Mouse (Mus musculus): ENCODE data around the gene Mrpl48.
"Not testable (repeated sequence)": the region's sequence is repeated elsewhere in the genome, so short reads cannot be mapped to it uniquely, and the experiment has no call there.

Mrpl48 gene

DNA sequence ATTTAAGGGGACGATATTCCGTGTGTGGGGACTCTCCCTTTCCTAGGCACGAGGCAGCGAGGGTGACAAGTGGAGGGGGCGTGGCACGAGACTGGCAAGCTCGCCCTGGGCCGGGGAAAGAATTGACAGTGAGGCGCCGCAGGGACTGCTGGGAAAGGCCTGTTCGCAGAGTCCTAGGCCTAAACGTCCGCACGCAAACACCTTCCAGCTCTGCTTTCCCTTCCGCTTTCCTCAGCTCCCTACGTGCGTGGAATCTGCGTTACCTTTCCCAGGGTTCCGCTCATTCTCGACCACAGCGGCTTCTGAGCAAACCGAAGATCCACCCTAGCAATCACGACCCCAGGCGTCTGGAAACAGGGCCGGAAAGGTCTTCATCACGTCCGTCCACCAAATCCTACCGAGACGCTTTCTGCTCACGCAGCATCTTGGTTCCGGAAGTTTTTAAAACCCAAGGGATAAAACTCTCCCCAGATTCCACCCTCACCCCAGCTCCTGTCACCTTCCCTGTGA, 25.3 kb downstream of the Mrpl48 start:
- DNase-seq = peak; percentile 95

- DNase-seq = no peak
Observed at GRCm38 (mm10) chr7:100582235-100582634, 25.9 kb downstream of the Mrpl48 start.

DNA sequence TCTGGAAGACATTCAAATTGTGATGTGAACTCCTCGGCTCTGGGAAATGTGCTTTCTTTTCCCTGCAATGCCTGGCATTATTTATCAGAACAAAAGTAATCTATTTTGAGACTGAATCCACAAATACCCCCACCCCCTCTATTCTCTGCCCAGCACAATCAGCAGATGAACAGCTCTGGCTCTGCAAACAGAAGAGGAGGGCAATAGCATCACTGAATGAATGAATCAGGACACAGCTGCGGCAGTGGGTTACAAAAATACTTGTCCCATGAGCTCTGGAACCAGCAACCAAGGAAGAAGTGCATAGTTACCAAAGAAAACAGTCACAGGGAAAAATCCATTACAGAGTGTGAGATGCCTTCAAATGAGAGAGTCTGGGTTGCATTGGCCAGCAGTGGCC, 29.3 kb downstream of the Mrpl48 start:
- no peak for DNase-seq

DNA sequence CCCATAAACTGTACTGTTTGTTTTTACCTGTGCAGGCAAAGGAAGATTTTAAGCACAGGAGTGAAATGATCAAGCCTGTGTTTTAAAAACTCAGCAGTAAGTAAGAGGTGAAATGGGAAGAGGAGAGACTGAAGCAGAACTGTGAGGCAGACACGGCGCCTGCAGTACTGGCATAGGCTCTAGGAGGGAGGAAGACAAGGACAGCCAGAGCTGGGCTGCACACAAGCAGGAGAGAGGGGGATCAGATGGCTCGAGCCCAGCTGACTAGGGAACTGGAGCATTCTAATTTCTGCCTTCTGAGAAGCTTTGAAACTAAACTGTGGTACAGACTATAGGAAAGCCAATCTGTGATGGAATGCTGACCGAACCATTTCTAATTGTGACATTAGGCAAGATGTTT, 35.4 kb downstream of the Mrpl48 start:
- DNase-seq = no peak

- DNase-seq = no peak
Observed at GRCm38 (mm10) chr7:100572061-100572460, 36.0 kb downstream of the Mrpl48 start.

- DNase-seq = no peak
Observed at GRCm38 (mm10) chr7:100570930-100571715, 37.0 kb downstream of the Mrpl48 start.

GRCm38 (mm10) chr7:100569907-100570306, 38.2 kb downstream of the Mrpl48 start:
- no peak for DNase-seq

DNA sequence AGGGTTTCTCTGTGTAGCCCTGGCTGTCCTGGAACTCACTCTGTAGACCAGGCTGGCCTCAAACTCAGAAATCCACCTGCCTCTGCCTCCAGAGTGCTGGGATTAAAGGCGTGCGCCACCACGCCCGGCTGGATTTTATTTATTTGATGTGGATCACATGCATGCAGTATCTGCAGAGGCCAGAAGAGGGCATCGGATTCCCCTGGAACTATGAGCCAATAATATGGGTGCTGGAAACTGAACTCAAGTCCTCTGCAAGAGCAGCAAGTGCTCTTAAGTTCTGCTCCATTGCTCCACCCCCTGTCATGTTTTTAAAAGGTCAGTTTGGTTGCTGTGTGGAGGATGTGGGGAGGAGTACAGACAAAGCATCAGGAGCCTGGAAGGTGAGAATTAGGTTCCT, 40.9 kb downstream of the Mrpl48 start:
- not testable (repeated sequence) for DNase-seq

GRCm38 (mm10) chr7:100561861-100562587, 46.1 kb downstream of the Mrpl48 start:
- DNase-seq = no peak

DNA sequence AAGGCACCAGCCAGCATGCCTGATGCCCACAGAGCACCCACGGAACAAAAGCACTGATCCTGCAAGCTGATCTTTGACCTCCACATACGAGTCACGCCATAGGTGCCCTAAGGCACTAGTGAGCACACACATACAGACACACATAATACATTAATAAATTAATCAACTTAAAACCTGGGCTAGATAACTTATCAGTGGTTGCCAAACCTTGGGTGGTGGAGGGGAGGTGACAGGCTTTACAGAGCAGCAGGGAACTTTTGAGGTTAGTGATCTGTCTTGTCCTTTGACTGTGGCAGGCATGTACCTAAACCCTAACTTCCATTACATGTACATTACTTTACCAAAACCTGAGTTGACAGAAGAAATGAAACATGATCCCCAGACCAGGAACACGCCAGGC, 48.8 kb downstream of the Mrpl48 start:
- no peak for DNase-seq

DNA sequence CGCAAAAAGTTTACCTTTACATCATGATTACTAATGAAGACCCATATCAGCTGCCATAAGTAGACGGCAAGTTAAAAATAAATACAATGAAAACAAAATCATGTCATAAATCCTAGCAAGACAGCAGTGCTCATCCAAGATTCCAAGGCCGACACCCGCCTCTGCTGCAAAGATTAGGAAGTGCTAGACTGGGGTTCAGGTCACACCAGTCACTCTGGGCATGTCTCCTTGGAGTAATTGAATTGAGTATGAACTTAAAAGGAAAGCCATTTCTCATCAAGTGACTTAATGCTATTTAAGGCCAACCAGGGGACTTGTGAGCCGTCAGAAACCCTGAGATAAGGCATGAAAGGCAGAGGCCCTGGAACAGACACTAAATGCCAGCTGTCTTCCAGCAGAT, 50.9 kb downstream of the Mrpl48 start:
- DNase-seq = no peak

GRCm38 (mm10) chr7:100555431-100555951, 52.6 kb downstream of the Mrpl48 start:
- peak; percentile 60 for DNase-seq

GRCm38 (mm10) chr7:100554939-100555338, 53.2 kb downstream of the Mrpl48 start:
- no peak for DNase-seq

DNA sequence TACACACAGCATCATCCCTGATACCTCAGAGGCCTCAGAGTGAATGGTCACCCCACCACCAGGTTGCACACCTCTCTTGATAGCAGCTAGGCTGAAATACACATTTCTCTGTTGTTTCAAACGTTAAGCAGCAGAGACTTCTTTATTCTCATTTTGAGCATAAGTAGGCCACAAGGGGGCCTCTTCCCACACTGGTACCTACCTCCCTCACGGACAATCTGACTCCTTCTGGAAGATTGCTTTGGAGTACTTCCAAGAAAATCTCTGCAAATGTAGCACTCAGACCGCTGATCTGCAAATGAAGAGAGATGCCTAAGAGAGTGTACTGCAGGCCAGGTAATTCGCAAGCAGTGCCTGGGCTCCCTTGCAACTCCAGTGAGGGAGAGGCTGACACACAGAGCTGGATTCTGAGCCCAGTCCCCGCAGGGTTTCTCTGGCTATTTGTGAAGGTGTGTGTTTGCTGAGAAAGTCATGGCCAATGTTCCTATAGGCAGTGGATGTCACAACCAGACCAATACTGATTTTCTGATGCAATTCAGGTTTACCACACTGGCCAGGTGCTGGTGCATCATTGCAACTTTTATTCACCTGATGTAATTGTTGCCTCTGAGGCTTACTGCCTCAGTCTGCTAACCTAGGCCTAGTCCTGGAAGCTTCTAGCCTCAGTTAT, 57.6 kb downstream of the Mrpl48 start:
- DNase-seq = peak; percentile 34

- DNase-seq = no peak
Observed at GRCm38 (mm10) chr7:100549796-100550195, 58.3 kb downstream of the Mrpl48 start.

DNA sequence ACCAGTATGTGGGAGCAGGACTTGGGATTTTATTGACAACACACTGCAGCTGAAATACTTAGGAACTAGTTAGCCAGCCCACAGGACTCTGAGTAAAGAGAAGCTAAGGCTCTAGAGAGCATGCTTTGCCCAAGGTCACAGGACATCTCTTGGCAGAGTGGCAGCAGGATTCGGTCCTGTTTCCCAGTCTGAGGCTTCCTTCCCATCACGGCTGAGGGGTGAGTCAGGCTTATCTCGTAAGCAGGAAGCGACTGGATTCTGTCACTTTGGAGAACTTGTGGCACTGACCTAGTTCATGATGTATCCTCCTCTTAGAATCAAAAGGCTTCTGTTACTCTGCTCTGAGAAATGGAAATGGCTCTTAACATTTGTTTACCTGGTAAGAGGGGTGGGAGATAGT, 60.5 kb downstream of the Mrpl48 start:
- no peak for DNase-seq

GRCm38 (mm10) chr7:100544437-100544836, 63.7 kb downstream of the Mrpl48 start:
- DNase-seq = no peak

- no peak for DNase-seq
Observed at GRCm38 (mm10) chr7:100539516-100539915, 68.6 kb downstream of the Mrpl48 start.

DNA sequence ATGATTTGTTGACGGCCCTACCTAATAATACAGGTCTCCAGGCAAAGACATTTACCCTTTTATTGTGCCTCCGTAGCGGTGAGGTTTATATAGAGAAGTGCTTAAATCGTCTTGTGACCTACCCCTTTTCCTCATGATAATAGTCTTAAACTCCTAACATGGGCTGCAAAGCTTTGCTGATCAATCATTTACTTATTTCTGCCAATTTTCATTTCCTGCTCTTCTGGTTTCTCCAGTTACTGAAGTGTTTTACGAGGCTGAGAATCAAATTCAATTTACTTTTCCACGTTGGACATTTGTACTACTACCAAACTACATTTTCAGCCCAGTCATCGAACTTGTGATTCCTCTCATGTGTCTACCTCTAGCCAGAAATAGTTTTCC, 70.6 kb downstream of the Mrpl48 start:
- DNase-seq = no peak

DNA sequence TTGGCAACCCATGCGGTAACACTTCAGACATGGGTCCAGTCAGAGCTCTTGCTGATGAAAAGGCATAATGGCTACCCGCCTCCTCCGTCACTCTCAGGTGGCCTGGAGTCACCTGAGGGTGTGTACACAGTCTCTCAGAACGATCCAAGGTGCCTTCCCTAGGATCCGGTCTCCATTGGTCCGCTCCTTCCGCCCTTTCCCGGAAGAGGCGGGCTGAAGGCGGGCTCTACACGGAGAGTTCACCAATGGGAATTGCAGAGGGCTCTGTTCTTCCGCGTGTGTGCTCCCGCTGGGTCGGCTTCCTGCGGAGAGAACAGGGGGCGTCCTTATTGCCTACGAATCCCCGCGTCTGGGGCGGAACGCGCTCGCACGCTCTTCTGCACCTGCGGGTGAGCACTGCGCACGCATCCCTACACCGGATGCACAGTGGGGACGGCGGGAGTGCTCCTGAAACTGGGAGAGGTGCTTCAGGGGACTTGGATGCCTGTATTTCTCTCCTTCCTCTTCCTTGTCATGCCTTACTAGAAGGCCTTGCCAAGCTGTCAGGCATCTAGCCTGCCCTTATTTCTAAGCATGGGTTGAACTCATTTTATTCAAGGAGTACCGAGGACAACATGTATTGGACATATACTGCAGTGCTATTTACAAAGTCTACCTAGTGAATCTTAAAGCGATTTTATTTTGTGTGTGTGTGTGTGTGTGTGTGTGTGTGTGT, 71.1 kb downstream of the Mrpl48 start, which contains the start of gene Coa4:
Gene Coa4 (plus strand): TSS at position 268 of the 715 bp plus-strand sequence.
- peak; percentile 96 for DNase-seq

DNA sequence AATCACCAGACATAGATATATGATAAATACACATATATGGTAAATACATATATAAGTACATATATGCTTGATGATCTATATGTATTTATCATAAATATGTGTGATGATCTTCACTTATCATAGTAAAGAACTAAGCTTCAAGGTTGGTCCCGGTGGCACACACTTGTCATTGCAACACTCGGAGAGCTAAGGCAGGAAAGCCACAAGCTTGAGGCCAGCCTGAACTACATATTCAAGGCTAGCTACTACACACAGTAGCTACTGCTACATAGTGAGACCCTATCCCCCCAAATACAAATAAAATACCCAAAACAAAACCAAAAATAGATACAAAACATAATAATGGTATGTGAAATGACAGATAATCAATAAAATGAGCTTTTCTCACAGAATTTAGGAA, 72.3 kb downstream of the Mrpl48 start:
- DNase-seq = no peak

DNA sequence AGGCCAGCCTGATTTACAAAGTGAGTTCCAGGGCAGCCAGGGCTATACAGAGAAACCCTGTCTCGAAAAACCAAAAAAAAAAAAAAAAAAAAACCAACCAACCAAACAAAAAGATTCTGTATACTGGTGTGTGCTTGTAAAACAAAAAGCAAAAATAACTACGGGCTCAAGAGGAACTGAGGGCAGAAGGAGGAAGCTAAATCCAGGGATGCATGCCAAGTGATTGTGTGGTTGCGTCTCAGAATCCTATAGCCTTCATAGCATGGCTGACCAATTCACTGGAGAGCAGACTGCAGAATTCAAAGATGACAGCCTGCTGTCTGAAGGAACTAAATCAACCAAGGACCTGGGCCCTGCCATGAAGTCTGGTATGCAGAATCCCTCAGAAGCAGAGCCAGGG, 73.9 kb downstream of the Mrpl48 start:
- no peak for DNase-seq

DNA sequence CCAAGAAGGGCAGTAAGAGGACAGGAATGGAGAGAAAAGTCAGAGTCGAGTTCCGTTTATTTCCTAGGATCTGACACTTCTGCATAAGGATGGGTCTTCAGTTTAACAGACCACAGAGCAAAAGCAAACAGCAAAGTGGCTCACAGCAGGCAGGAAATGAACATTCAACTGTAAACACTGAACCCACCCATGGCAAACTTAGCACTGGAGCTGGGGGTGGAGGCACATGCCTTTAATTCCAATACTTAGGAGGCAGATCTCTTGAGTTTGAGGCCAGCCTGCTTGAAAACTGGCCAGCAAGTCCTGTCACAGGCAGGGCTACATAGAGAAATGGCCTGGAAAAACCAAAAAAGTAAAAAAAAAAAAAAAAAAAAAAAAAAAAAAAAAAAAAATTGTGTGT, 74.6 kb downstream of the Mrpl48 start:
- no peak for DNase-seq

Measured in embryo, embryonic 11 days (tissue).